Mouse (Mus musculus) heart, adult 2 months (tissue): ENCODE measurements around the gene Cep162.

Experiments
- CTCF ChIP-seq: fragments of 200-600 bp; IDR thresholded peaks from 2 replicates; pipeline ENCODE4 v1.8.1; 2022; ENCODE audit warnings: antibody characterized with exemption, mild to moderate bottlenecking, moderate library complexity
- POLR2A ChIP-seq: fragments of 200-500 bp; IDR thresholded peaks from 2 replicates; pipeline ENCODE4 v1.6.1; 2011; ENCODE audit warnings: mild to moderate bottlenecking, low read depth, low read length, control low read depth; ENCODE audit not compliant: insufficient read depth

- no peak for TF ChIP-seq CTCF
- TF ChIP-seq POLR2A = no peak
Observed at GRCm38 (mm10) chr9:87143076-87143475, 112.3 kb downstream of the Cep162 start.
